Mouse (Mus musculus): ENCODE results near the gene Helz.
A peak's percentile ranks its signal among the peaks of the same experiment; 100 is the strongest.
"Not testable (repeated sequence)": the region's sequence is repeated elsewhere in the genome, so short reads cannot be mapped to it uniquely, and the experiment has no call there.

Gene Helz

DNA sequence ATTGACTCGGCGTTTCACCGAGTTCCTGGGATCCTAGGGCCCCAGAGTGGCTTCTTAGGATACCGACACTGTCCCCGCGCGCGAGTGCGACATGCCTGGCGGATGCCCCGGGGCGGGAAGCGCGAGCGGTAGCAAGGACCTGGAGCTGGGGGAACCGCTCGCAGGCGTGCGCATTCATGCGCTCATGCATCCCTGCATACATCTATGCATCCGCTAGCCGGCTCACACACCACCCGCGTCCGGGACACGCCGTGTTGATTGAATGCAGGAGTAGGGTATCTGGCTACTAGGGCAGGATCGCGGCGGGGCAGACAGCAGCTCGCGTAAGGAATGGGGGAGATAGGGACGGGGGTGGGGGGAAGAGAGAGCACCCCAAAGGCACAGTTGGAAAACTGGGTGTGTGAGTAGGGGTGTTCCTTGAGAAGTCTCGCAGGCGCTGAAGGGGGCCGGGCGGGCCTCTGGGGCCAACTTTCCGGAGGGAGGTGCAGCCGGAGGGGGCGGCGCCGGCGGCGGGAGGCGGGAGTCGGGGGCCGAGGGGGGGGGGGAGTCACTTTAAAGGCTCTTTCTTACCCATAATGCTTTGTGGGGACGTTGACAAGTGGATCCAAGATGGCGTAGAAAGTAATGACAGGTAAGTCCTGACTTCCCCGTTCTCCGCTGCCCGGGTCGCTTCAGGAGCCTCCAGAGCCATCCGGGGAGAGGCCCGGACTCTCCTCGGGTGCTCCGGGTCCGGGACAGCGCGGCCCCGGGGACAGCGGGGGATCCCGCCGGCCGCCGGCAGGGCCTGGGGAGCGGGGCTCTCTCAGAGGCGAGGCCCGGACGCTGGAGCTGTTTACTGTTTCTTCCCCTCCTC, at the start of gene Helz:
Helz (plus strand) TSS at position 580 of the 853 bp plus-strand sequence.
- DNase-seq (ENCODE audit: low spot score in 2 of 2): peak in 1 of 2 experiments; percentile 46

DNA sequence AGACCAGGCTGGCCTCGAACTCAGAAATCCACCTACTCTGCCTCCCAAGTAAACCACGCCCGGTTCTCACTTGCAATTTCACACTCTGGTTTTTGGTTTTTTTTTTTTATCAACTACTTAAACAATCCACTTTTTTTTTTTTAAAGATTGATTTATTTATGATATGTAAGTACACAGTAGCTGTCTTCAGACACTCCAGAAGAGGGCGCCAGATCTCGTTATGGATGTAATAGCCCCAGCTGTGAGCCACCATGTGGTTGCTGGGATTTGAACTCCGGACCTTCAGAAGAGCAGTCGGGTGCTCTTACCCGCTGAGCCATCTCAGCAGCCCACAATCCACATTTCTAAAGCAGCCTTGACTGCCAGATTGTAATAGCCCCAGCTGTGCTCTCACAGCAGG, 44.9 kb upstream of the Helz start:
- no peak for DNase-seq (ENCODE audit: low spot score in 2 of 2)

DNA sequence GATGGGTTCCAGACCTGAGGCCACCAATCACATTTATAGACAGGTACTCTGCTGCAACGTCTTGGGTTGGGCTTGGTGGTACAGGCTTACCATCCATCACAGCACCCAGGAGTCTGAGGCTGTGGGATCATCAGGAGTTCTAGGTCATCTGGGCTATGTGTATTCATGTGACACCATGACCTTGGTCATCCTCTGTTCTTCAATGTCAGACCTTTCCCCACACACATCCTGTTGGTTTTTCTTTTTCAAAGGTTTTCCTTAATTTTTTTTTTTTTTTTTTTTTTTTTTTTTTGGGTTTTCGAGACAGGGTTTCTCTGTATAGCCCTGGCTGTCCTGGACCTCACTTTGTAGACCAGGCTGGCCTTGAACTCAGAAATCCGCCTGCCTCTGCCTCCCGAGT, 43.4 kb upstream of the Helz start:
- DNase-seq (ENCODE audit: low spot score in 2 of 2): not testable (repeated sequence)

DNA sequence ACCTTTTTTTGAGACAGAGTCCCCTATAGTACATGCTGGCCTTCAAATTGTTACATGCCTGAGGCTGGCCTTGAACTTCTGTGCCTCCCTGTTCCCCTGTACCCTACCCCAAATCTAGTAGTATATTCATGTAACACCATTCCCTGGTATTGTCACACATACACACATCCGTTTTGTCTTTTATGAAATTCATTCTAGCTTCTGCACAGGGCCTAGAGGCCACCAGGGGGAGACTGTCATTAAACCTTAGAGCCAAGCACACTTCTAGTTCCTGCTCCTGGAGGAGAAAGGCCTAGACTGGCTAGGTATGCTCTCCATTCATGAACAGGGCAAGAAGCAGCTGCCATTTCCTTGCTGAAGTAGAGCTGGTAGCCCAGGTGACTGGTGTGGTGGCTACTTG, 41.5 kb upstream of the Helz start:
- DNase-seq (ENCODE audit: low spot score in 2 of 2): peak in 1 of 2 experiments; percentile 6

DNA sequence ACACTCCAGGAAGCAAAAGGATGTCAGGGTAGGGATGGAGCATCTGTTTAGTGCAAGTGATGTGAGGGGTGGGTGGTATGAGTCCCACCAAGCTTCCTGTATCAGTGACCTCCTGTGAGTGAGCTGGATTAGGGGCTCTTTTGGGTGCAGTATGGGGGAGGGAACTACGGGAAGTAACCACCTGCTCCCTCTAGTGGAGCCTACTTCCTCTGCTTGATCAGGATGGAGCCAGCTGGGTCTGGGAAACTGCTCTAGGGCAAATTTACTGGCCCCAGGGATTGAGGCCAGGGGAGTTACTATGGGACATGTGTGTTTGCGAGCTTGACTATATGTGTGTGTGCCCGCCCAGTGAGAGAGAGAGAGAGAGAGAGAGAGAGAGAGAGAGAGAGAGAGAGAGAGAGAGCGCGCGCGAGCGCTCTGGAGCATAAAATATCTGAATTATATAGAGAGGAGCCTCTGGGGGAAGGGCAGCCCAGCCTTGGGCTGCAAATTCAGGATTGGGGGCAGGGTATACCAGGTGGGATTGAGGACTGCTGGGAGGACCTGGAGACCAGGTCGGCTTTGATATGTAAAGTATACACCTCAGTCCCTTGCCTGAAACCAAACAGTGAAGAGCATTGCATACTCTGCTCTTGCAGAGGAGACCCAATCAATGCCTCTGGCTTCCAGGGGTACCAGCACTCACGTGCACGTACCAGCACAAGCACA, 37.9 kb upstream of the Helz start:
- no peak for DNase-seq (ENCODE audit: low spot score in 2 of 2)

DNA sequence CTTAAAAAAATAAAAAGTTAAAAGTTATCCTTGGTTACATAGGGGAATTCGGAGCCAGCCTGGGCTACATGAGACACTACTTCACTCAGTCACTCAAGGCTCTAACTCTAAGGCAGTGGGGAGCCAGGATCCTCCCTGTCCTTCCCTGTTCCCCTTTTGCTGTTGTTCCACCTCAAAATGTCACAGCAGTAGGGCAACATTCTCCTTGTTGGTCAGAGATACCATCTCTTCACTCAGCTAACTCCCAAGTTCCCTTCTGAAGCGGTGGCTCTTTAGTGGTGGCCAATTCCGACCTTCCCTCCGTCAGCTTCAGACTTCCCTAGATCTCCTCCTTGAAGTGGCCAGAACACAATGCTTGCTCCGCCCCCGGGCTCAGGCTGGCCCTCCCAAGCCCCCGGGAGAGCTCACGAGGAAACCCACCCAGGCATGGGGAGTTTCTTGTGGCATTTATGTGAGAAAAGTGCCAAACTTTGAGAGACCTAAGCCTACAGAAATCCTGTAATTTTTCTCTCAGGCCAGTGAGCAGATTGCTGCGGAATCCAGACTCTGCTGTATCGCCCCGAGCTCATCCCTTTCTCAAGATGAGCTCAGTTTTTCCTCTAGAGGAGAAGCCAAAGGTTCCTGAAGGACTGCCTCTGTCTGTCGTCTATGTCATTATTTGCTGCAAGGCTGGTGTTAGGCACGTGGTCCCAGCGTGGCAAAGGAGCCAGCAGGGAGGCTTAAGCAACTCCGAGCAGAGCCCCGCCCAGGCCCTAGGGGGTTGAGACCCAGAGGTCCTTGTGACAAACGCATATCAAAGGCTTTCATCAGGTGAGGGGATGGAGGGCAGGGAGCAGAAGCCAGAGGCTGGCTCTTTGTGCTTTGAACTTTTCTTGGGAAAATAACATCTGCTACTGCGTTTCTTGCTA, 37.1 kb upstream of the Helz start:
- DNase-seq (ENCODE audit: low spot score in 2 of 2): peak in 1 of 2 experiments; percentile 5

DNA sequence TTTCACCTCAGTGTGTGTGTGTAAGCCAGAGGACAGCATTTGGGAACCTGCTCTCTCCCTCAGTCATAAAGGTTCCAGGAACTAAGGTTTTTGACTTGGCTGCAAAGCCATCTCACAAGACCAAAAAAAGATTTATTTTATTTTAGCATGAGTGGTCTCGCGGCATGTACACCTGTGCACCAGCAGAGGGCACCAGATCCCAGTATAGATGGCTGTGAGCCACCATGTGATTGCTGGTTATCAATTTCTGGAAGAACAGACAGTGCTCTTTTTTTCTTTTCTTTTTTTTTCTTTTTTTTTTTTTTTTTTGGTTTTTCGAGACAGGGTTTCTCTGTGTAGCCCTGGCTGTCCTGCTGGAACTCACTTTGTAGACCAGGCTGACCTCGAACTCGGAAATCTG, 35.8 kb upstream of the Helz start:
- peak in 1 of 2 experiments; percentile 58 for DNase-seq (ENCODE audit: low spot score in 2 of 2)

DNA sequence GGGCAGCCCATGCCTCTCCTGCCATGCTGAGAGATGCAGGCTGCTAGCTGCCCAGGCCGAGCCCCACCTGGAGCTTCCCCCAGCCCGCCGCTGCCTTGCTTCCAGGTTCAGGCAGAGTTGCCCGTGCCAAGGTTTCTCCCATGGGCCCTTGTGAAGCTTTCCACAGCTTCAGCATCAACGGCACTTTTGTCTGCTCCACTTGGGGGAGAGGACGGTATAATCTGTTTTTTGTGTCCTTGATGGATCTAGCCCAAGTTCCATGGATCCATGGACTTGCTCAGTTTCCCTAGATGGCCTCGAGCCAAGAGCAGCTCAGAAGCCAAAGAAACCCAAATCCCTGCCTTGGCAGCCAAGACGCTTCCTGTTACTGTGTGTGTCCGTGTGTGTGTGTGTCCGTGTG, 34.7 kb upstream of the Helz start:
- DNase-seq (ENCODE audit: low spot score in 2 of 2): no peak

DNA sequence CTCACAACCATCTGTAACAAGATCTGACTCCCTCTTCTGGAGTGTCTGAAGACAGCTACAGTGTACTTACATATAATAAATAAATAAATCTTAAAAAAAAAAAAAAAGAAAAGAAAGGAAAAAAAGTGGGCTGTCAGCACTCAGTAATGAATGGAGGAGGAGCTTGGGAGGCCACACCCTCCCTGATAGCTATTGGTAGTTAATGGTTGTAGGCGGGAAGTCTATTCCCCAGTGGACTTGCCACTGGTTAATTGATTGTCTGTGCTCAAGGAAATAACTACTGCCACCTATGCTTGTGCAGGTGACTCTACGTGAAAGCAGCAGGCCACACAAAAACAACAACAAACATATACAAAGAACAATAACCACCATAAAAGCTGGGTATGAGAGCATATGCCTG, 31.3 kb upstream of the Helz start:
- no peak for DNase-seq (ENCODE audit: low spot score in 2 of 2)

DNA sequence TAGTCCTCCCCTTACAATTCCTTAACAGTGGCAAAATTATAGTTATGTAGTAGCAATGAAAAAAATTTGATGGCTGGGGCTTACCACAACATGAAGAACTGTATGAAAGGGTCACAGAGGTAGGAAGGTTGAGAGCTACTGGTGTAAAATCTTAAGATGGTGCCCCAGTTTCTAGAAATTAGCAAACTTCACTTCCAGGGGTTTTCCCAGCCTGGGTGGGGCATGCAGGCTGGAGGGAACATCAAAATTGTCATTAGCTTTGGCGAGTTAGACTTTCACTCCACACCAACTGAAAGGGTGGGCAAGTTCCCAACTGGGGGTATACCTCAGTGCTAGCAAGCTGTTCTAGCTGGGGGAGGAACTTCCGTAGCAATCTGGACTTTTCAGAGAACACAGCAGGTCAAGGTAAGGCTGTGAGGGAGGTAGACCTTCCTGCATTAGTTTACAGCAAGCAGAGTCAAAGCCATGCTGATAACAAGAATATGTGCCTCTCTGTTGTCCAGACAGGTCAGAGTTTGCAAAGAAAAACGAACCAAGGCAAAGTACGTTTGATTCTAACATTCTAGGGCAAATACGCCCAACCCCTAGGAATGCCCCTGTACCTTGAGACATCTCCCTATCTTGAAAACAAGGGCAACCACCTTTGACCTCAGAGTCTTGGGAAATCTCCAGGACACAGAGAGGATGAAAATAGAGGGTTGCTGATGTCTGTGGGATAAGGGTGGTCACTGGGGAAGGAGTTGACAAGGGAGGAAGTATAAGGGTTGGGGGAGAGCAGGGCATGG, 28.9 kb upstream of the Helz start:
- no peak for DNase-seq (ENCODE audit: low spot score in 2 of 2)

DNA sequence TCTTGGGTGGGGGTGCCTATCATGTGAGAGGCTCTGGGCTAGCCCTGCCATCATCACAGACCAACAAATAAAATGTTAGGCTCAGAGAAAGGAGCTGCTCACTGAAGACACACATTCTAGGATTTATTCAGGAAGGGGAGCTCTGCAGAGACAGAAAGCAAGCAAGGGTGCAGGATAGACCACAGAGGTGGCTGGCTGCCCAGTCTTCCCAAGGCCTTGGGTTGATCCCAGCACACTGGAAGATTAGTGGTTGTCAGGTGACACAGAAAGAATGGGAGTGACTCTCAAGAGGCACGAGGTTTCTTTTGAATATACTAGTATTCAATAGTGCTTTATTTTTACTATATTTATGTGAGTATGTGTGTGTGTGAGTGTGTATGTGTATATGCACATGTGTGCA, 26.6 kb upstream of the Helz start:
- no peak for DNase-seq (ENCODE audit: low spot score in 2 of 2)

DNA sequence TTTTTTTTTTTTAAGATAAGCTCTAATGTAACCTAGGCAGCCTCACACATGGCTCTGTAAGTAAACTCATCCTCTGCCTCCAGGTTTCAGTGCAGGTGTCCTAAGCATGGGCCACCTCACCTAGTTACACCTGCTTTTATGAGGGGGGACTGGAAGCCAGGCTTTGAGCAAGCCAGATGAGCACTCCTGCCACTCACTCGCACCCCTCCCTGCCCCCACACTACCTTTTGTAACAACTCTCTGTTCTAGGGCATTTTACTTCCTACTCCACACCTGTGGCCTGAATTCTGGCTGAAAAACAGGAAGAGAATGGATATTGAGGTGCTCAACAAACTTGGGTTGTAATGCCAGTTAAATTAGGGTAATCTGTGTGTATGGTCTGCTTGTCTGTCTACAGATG, 22.8 kb upstream of the Helz start:
- DNase-seq (ENCODE audit: low spot score in 2 of 2): no peak

DNA sequence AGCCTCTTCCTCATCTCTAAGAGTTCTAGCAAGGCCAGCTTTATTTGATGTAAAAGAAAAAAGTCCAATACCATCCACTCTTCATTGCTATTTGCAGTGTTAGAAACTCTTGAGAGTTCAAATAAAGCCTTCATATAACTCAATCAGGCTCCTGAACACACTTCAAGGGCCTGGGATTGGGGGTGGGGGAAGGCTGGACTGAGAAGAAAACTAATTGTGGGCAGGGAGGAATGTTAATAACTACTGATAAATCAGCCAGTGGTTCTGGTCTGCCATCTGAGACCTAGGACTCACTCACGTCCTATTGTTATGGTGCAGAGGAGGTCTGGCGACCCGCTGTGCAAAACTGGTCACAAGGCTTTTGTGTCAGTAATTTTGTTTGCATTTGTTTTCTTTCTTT, 20.1 kb upstream of the Helz start:
- DNase-seq (ENCODE audit: low spot score in 2 of 2): no peak

DNA sequence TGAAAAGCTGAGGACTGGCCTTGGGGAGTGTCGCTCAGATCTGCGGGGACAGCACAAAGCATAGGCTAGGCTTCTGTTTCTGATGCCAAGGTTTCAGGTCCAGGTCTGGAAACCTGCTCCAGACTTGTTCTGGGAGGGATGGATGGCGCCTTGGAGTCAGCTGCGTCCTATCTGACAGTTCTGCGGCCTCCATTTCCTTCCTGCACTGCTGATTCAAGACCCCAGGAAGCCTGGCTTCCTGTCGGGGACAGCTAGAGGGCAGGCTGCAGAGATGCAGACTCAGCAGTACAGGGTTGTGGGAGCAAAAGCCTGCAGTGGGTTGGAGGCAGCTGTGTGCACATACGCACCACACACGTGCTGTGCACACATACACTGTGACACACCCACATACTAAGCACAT, 18.4 kb upstream of the Helz start:
- DNase-seq (ENCODE audit: low spot score in 2 of 2): no peak

DNA sequence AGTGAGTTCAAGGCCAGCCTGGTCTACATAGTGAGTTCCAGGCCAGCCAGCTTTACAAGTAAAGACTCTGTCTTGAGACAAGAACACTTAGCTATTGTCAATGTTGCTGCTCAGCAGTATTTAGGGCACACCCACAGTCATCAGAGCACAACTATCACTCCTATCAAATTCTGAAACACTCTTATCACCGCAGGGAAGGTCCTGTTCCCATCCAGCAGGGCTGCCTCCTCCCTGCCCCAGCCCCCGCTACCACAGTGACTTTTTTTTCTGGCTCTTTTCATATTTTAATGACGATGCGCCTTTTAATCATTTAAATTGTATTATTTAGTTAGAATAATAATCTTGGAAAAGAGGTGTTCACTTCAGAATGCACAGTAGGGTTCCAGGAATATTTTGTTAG, 16.3 kb upstream of the Helz start:
- DNase-seq (ENCODE audit: low spot score in 2 of 2): no peak

DNA sequence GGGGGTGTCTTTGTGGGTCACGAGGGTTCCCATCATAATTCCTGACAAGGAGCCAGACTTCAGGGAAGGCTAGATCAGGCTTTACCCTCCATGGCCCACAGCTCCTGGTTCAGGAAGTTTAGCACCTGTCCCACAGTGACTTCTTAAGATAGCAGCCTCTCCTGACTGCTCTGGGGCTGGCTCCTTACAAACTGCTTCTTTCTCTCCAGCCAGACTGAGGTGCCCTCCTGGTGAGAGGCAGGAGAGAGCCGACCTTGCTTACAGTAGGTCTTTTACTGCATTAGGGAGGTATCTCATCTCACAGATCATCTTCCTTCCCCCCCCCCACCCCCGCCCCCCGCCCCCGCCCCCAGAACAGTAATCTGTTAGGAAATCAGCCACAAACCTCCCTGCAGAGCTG, 15.5 kb upstream of the Helz start:
- no peak for DNase-seq (ENCODE audit: low spot score in 2 of 2)

DNA sequence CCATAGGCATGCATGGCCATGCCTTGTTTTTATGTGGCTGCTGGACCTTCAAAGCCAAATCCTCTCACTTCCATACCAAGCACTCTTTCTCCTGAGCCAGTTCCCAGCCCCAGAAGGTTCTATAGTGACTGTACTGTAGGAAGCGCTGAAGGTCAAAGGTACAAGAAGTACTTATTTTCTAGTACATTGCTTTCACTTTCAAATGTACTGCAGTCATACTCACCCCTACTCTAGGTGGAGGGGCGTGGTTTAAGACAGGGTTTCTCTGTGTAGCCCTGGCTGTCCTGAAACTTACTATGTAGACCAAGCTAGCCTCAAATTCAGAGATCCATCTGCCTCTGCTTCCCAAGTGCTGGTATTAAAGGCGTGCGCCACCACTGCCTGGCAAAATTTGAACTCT, 8.7 kb upstream of the Helz start:
- DNase-seq (ENCODE audit: low spot score in 2 of 2): no peak

DNA sequence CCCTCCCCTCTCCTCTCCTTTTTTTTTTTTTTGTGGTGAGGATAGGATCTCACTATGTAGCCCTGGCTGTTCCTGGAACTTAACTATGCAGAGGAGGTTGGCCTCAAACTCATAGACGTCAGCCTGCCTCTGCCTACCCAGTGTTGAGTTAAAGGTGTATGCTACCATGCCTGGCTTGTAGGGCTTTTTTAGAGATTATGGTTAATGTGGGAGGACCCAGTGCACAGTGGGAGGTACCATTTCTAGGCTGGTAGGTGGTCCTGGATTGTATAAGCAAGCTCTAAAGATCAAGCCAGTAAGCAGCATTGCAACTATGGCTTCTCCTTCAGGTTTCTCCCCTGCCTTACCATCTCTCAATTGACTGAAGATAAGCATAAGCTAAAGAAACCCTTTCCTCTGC, 7.4 kb upstream of the Helz start:
- DNase-seq (ENCODE audit: low spot score in 2 of 2): no peak

DNA sequence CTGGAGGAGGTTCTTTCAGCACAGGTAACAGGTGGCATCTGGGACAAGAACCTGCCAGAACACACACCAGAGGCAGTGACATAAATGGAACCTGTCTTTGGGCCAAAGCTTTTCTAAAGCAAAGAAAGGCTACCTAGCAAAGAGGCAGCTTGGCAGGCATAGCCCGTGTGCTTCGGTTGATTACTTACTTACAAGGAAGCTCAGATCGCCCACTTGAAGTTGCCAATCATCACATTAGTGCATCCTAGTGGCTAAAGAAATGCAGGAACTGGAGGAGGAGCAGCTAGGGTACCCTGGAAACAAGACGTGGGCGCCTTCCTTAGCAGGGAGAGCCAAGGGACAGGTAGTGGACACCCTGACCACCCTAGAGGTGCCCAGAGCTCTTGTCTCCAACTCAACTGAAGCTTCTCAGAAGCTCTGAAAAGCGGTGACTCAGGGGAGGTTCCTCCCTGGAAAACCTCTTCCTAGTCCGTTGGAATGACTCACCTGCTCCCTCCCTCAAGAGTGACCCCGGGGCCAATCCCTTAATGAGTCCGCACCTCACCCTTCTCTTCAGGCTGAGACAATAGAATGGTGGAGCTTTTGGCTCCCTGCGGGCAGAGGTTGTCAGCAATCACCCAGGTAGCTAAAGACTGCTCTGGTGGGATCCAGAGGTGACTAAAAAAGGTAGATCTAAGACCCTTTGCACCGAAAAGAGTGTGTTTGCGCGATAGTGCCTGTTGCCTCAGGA, 1.8 kb upstream of the Helz start:
- no peak for DNase-seq (ENCODE audit: low spot score in 2 of 2)

DNA sequence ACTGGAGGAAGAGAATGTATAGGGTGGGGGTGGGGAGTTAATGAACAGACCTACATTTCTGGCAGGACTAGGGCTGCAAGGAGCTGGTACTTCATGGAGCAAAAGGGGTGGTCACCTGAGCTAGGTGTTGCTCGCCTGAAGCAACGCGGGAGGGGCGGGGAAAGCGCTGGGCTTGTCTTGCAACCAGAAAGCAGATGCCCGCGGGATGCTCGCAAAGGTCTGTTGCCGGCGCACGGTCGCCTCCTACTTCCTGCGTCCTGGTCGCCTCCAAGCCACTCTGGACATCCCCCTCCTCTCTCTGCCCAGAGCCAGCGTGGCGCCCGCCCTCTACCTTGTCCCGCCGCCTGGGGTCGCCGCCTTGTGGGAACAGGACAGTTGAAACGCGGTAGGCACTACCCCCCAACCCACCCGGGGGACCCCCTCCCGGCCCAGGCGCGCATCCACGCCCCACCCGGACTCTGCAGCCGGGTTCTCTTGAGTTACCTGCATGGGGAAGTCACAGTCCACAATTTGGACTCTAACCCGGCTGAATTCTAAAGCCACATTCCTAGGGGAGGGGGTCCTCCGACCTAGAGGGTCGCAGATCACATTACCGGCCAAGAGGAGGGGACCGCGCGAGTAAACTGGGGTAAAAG, 946 bp upstream of the Helz start:
- DNase-seq (ENCODE audit: low spot score in 2 of 2): peak in 1 of 2 experiments; percentile 5

All from left cerebral cortex, adult 9 months (tissue).